Mouse (Mus musculus): ENCODE results near the gene Teddm2. TPM values are rescaled to one million over a fixed set of nuclear protein-coding genes. Genes with fewer than 3 reads are reported as not detected.

Gene Teddm2
- polyA plus RNA-seq, 1 experiment = 0.08 TPM

- H3K27me3 ChIP-seq (ENCODE audit: control insufficient read depth, insufficient read depth, low read length) = no peaks in the 10 kb centered on the region
- H3K36me3 ChIP-seq (ENCODE audit: control insufficient read depth, insufficient read depth, low read length) = peaks cover 40% of the 10 kb centered on the region
These were observed 4.2 kb upstream of the Teddm2 start for GRCm38 (mm10) chr1:153904236-153904635.

GRCm38 (mm10) chr1:153903006-153903405 is 3.0 kb upstream of the Teddm2 start:
- no peak for TF ChIP-seq POLR2A (IDR thresholded peaks at IDR 0.05; ENCODE audit: low read depth, low read length)
- H3K4me1 ChIP-seq (ENCODE audit: control insufficient read depth, insufficient read depth, insufficient read length, low read length) = no peaks in the 10 kb centered on the region; the same call in none of the 2 replicates
- 90% methylated on average over 13 of the region's 13 CpGs for WGBS
- no peaks in the 10 kb centered on the region for H3K27me3 ChIP-seq (ENCODE audit: control insufficient read depth, insufficient read depth, low read length)
- H3K4me3 ChIP-seq (ENCODE audit: low read depth, low read length) = no peak overlapping the region
- H3K36me3 ChIP-seq (ENCODE audit: control insufficient read depth, insufficient read depth, low read length) = peaks cover 35% of the 10 kb centered on the region
- H3K27ac ChIP-seq (ENCODE audit: insufficient read depth, low read depth, low read length) = no peak overlapping the region

More at GRCm38 (mm10) chr1:153904236-153904635, 4.2 kb upstream of the Teddm2 start:
- TF ChIP-seq POLR2A (IDR thresholded peaks at IDR 0.05; ENCODE audit: low read depth, low read length) (no peak), CTCF (IDR thresholded peaks at IDR 0.05; ENCODE audit: extremely low read depth, insufficient read length, insufficient replicate concordance, low read depth, low read length) (no peak)
- no peak overlapping the region for H3K27ac ChIP-seq (ENCODE audit: insufficient read depth, low read depth, low read length)
- no peak overlapping the region for H3K4me3 ChIP-seq (ENCODE audit: low read depth, low read length)
- H3K4me1 ChIP-seq (ENCODE audit: control insufficient read depth, insufficient read depth, insufficient read length, low read length) = no peaks in the 10 kb centered on the region; the same call in none of the 2 replicates
- WGBS = 93% methylated on average over 14 of the region's 14 CpGs

- H3K27ac ChIP-seq (ENCODE audit: insufficient read depth, low read depth, low read length) = peak overlapping the region; percentile 90
- no peaks in the 10 kb centered on the region; the same call in none of the 2 replicates for H3K4me1 ChIP-seq (ENCODE audit: control insufficient read depth, insufficient read depth, insufficient read length, low read length)
- no peaks in the 10 kb centered on the region for H3K27me3 ChIP-seq (ENCODE audit: control insufficient read depth, insufficient read depth, low read length)
- TF ChIP-seq POLR2A (IDR thresholded peaks at IDR 0.05; ENCODE audit: low read depth, low read length) = no peak
- no peak for TF ChIP-seq CTCF (IDR thresholded peaks at IDR 0.05; ENCODE audit: extremely low read depth, insufficient read length, insufficient replicate concordance, low read depth, low read length)
- peak overlapping the region; percentile 96 for H3K4me3 ChIP-seq (ENCODE audit: low read depth, low read length)
- WGBS = 2% methylated on average over 25 of the region's 25 CpGs
- peaks cover 20% of the 10 kb centered on the region for H3K36me3 ChIP-seq (ENCODE audit: control insufficient read depth, insufficient read depth, low read length)
These were observed 1.1 kb upstream of the Teddm2 start for GRCm38 (mm10) chr1:153900860-153901730.

GRCm38 (mm10) chr1:153900381-153900780 is 353 bp upstream of the Teddm2 start:
- peak overlapping the region; percentile 96 for H3K4me3 ChIP-seq (ENCODE audit: low read depth, low read length)
- no peaks in the 10 kb centered on the region for H3K27me3 ChIP-seq (ENCODE audit: control insufficient read depth, insufficient read depth, low read length)
- H3K36me3 ChIP-seq (ENCODE audit: control insufficient read depth, insufficient read depth, low read length) = peaks cover 18% of the 10 kb centered on the region
- H3K4me1 ChIP-seq (ENCODE audit: control insufficient read depth, insufficient read depth, insufficient read length, low read length) = no peaks in the 10 kb centered on the region; the same call in none of the 2 replicates
- under 1% methylated on average over 36 of the region's 36 CpGs for WGBS
- peak overlapping the region; percentile 90 for H3K27ac ChIP-seq (ENCODE audit: insufficient read depth, low read depth, low read length)
- TF ChIP-seq CTCF (IDR thresholded peaks at IDR 0.05; ENCODE audit: extremely low read depth, insufficient read length, insufficient replicate concordance, low read depth, low read length) (no peak), POLR2A (IDR thresholded peaks at IDR 0.05; ENCODE audit: low read depth, low read length) (no peak)

- Histone ChIP-seq H3K4me3 (ENCODE audit: low read depth, low read length) (peak overlapping the region; percentile 96), H3K27ac (ENCODE audit: insufficient read depth, low read depth, low read length) (peak overlapping the region; percentile 25; the same call in 1 of the 2 replicates), H3K36me3 (ENCODE audit: control insufficient read depth, insufficient read depth, low read length) (peaks cover 11% of the 10 kb centered on the region), H3K27me3 (ENCODE audit: control insufficient read depth, insufficient read depth, low read length) (no peaks in the 10 kb centered on the region), H3K4me1 (ENCODE audit: control insufficient read depth, insufficient read depth, insufficient read length, low read length) (no peaks in the 10 kb centered on the region; the same call in none of the 2 replicates)
- TF ChIP-seq CTCF (IDR thresholded peaks at IDR 0.05; ENCODE audit: extremely low read depth, insufficient read length, insufficient replicate concordance, low read depth, low read length) (no peak), POLR2A (IDR thresholded peaks at IDR 0.05; ENCODE audit: low read depth, low read length) (no peak)
- 18% methylated on average over 22 of the region's 22 CpGs for WGBS
These were observed 868 bp downstream of the Teddm2 start for GRCm38 (mm10) chr1:153898989-153899730.

- H3K27ac ChIP-seq (ENCODE audit: insufficient read depth, low read depth, low read length) = no peak overlapping the region
- TF ChIP-seq CTCF (IDR thresholded peaks at IDR 0.05; ENCODE audit: extremely low read depth, insufficient read length, insufficient replicate concordance, low read depth, low read length) (no peak), POLR2A (IDR thresholded peaks at IDR 0.05; ENCODE audit: low read depth, low read length) (no peak)
- no peaks in the 10 kb centered on the region for H3K27me3 ChIP-seq (ENCODE audit: control insufficient read depth, insufficient read depth, low read length)
- WGBS = 91% methylated on average over 8 of the region's 8 CpGs
- H3K4me3 ChIP-seq (ENCODE audit: low read depth, low read length) = no peak overlapping the region
- H3K4me1 ChIP-seq (ENCODE audit: control insufficient read depth, insufficient read depth, insufficient read length, low read length) = no peaks in the 10 kb centered on the region; the same call in none of the 2 replicates
- H3K36me3 ChIP-seq (ENCODE audit: control insufficient read depth, insufficient read depth, low read length) = no peaks in the 10 kb centered on the region
These were observed 2.8 kb downstream of the Teddm2 start for GRCm38 (mm10) chr1:153897196-153897595.

GRCm38 (mm10) chr1:153894979-153895378 is 5.0 kb downstream of the Teddm2 start:
- 37% methylated on average over 5 of the region's 5 CpGs for WGBS
- Histone ChIP-seq H3K4me3 (ENCODE audit: low read depth, low read length) (no peak overlapping the region), H3K27ac (ENCODE audit: insufficient read depth, low read depth, low read length) (no peak overlapping the region), H3K4me1 (ENCODE audit: control insufficient read depth, insufficient read depth, insufficient read length, low read length) (no peaks in the 10 kb centered on the region), H3K27me3 (ENCODE audit: control insufficient read depth, insufficient read depth, low read length) (no peaks in the 10 kb centered on the region), H3K36me3 (ENCODE audit: control insufficient read depth, insufficient read depth, low read length) (no peaks in the 10 kb centered on the region)
- no peak for TF ChIP-seq POLR2A (IDR thresholded peaks at IDR 0.05; ENCODE audit: low read depth, low read length)
- TF ChIP-seq CTCF (IDR thresholded peaks at IDR 0.05; ENCODE audit: extremely low read depth, insufficient read length, insufficient replicate concordance, low read depth, low read length) = peak; percentile 86; the same call in 1 of the 2 replicates

All from small intestine, adult 2 months (tissue).